Mouse (Mus musculus) spleen, postnatal 14 days (tissue): Measurements from ENCODE around the gene Vmn1r47.
"Not testable (repeated sequence)": the region's sequence is repeated elsewhere in the genome, so short reads cannot be mapped to it uniquely, and the experiment has no call there.

Experiments
- DNase-seq, 2 experiments: peaks; one replicate each; pipeline ENCODE4 v3.0.0; 2021 to 2022; ENCODE audit warnings: low spot score in 2 of 2

Gene Vmn1r47

DNA sequence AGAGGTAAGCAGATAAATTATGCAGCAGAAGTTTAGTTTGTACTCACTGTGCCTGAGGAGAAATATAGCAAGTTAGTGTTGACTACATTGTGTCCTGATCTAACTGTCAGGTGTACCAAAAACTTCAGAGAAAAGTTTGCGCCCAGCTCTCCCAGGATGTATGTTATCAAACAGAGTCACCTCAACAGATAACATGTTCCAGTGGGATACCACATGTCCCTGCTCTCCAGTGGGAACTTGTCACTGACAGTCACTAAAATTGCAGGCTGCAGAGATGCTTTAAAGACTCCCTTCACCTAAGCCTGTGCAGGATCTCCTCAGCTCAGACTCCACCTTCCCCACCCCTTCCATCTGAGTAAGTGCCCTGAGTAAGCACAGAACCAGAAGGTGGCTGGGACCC lies at the start of gene Vmn1r47:
Gene Vmn1r47 (plus strand): TSS at position 301 of the 400 bp plus-strand sequence.
- DNase-seq: not testable (repeated sequence)

DNA sequence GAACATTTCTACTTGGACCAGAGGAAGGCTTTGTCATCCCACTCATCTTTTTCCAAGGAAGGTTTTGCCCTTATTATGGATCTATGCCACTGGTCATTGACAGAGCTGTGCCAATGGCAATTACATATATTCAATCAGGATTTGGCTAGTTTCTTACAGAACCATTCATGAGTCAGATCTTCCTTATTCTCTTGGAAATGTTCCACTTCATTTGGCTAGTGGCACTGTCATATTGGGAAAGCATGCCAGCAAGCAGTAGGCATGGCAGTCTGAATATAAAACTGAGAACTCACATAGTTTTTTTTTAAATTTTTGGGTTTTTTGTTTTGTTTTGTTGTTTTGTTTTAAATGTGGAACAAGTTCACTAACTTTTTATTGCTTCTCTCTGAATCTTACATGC lies 49.6 kb upstream of the Vmn1r47 start:
- DNase-seq: no peak

- no peak for DNase-seq
Observed at GRCm38 (mm10) chr6:89969013-89969412, 46.9 kb upstream of the Vmn1r47 start, which contains the start of gene Vmn1r46. Gene Vmn1r46, plus strand, starts transcription at chr6:89969313.

DNA sequence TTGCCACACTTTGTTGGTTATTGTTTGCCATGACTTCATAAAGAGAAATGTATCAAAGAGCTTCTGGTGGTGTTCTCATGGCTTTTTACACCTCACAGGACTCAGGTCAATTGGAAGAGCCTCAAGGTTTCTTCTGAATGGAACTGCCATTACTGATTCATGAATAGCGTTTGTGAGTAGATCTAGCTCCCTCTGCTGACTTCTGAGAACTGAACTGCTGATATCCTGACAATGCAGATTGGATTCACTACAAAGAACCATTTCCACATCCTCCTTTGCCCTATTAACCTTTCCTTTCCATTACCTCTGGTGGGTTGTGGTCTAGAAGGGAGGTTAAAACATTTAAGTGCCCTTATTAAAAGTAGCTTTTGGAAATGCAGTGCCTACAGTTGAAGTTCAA lies 30.0 kb upstream of the Vmn1r47 start:
- no peak for DNase-seq

- not testable (repeated sequence) for DNase-seq
Observed at GRCm38 (mm10) chr6:90036741-90037140, 20.8 kb downstream of the Vmn1r47 start, which contains the start of gene Vmn1r48. Gene Vmn1r48, minus strand, starts transcription at chr6:90036841.
